Mouse (Mus musculus): ENCODE results near the gene Plppr1.

DNA sequence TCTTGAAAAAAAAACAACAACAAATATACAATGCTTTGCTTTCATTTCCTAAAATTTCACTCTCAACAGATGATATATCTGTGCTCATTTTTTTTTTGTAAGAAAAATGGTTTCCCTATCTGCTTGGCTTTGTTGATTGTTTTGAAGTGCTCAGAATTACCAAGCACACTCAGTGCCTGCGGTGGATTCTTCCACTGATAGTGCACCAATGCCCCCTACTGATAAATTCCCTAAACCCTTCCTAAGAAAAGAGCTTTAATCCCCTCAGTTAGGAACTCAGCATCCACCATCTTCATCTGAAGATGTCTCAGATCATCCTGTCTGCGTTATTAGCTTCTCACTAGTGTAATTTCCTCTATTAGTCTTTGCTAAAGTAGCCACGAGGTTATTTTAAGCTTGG is 192.2 kb downstream of the Plppr1 start:
- no peak for TF ChIP-seq POLR2A (IDR thresholded peaks at IDR 0.05; ENCODE audit: low read depth, low read length)
- no peak for TF ChIP-seq CTCF (IDR thresholded peaks at IDR 0.05; ENCODE audit: borderline replicate concordance, insufficient read depth, low read length)

Measured in embryonic fibroblast, embryonic 13.5 days (primary cell).